Mouse (Mus musculus) midbrain, postnatal 0 days (tissue): ENCODE measurements around the gene Card19. TPM values are rescaled to one million over a fixed set of nuclear protein-coding genes. Genes with fewer than 3 reads are reported as not detected.

Experiments
- ATAC-seq: fragments of 200-750 bp; cut with Nextera tagmentation; 2 replicates; pipeline ENCODE4 v1.8.0; 2017; ENCODE audit warnings: moderate number of reproducible peaks, mild to moderate bottlenecking, moderate TSS enrichment, moderate library complexity; ENCODE audit not compliant: low FRiP score
- DNase-seq: peaks from one replicate; pipeline ENCODE4 v3.0.0-alpha.2; 2015; ENCODE audit warnings: low spot score
- H3K27ac ChIP-seq: fragments of 300-500 bp; sonication (generic); 2 replicates; pipeline ENCODE4 v1.5.1; 2014; ENCODE audit warnings: low read depth, mild to moderate bottlenecking, low read length, mixed read lengths
- H3K27me3 ChIP-seq: fragments of 300-500 bp; sonication (generic); 2 replicates; pipeline ENCODE4 v1.6.1; 2014; ENCODE audit warnings: low read length, control low read depth, mixed read lengths; ENCODE audit not compliant: insufficient read depth
- H3K36me3 ChIP-seq: fragments of 300-500 bp; sonication (generic); 2 replicates; pipeline ENCODE4 v1.6.1; 2014; ENCODE audit warnings: low read length, control low read depth, mixed read lengths; ENCODE audit not compliant: insufficient read depth
- H3K4me1 ChIP-seq: fragments of 300-500 bp; sonication (generic); 2 replicates; pipeline ENCODE4 v1.6.1; 2014; ENCODE audit warnings: mild to moderate bottlenecking, control low read depth, antibody characterized with exemption, low read length, mixed read lengths; ENCODE audit not compliant: insufficient read depth
- H3K4me2 ChIP-seq: fragments of 300-500 bp; sonication (generic); 2 replicates; pipeline ENCODE4 v1.6.1; 2014; ENCODE audit warnings: low read depth, mild to moderate bottlenecking, low read length, mixed read lengths; ENCODE audit not compliant: poor library complexity, severe bottlenecking
- H3K4me3 ChIP-seq: fragments of 300-500 bp; sonication (generic); 2 replicates; pipeline ENCODE4 v1.5.1; 2014; ENCODE audit warnings: low read depth, mild to moderate bottlenecking, low read length, moderate library complexity
- H3K9ac ChIP-seq: fragments of 300-500 bp; sonication (generic); replicated peaks from 2 replicates; pipeline ENCODE4 v1.6.1; 2014; ENCODE audit warnings: mild to moderate bottlenecking, low read length, moderate library complexity, mixed read lengths; ENCODE audit not compliant: poor library complexity, severe bottlenecking
- H3K9me3 ChIP-seq: fragments of 300-500 bp; sonication (generic); 2 replicates; pipeline ENCODE4 v1.6.1; 2016; ENCODE audit warnings: low read length, control low read depth
- CTCF ChIP-seq: IDR thresholded peaks from 2 replicates; pipeline ENCODE4 v1.5.1; 2016; ENCODE audit warnings: antibody characterized with exemption, mild to moderate bottlenecking
- WGBS: fragments of 180-500 bp; shearing (Covaris S2); extraction: QIAGEN DNeasy Blood & Tissue Kit; methylation state at CpG from one replicate; pipeline ENCODE4 v1.1.7; 2014; 5-methylcytosine and 5-hydroxymethylcytosine counted together
- polyA plus RNA-seq: library from polyadenylated mRNA; unstranded; fragments of >200 nt; fragmentation: Nextera tagmentation; extraction: Ambion mirVana; gene quantifications from 2 replicates; pipeline ENCODE4 v1.2.1, GENCODE M21; 2015
- total RNA-seq: library from RNA; depleted of rRNA; stranded (reverse); fragments of >200 nt; gene quantifications from 2 replicates; pipeline ENCODE4 v1.2.3, GENCODE M21; 2014

The Card19 gene
- total and polyA plus RNA-seq, 2 experiments from 2014 or later, result 32.7 to 44.5 TPM

GRCm38 (mm10) chr13:49238737-49239136, 22.9 kb upstream of the Card19 start:
- TF ChIP-seq CTCF, result no peak

GRCm38 (mm10) chr13:49237617-49238016, 21.8 kb upstream of the Card19 start:
- TF ChIP-seq CTCF, result no peak
- H3K9ac ChIP-seq, result no peak overlapping the region
- H3K4me3 ChIP-seq, result no peak overlapping the region
- no peak overlapping the region for H3K27ac ChIP-seq
- H3K4me1 ChIP-seq, result no peaks in the 10 kb centered on the region
- no peak for DNase-seq
- no peaks in the 10 kb centered on the region for H3K27me3 ChIP-seq
- no peak for ATAC-seq
- H3K4me2 ChIP-seq, result no peak overlapping the region
- WGBS, result 95% methylated on average over 8 of the region's 8 CpGs
- H3K9me3 ChIP-seq, result no peaks in the 10 kb centered on the region
- H3K36me3 ChIP-seq, result no peaks in the 10 kb centered on the region

More at GRCm38 (mm10) chr13:49238737-49239136, 22.9 kb upstream of the Card19 start:
- 94% methylated on average over 8 of the region's 8 CpGs for WGBS
- no peak overlapping the region for H3K4me3 ChIP-seq
- no peaks in the 10 kb centered on the region for H3K9me3 ChIP-seq
- H3K27ac ChIP-seq, result no peak overlapping the region
- H3K9ac ChIP-seq, result no peak overlapping the region
- no peaks in the 10 kb centered on the region for H3K4me1 ChIP-seq
- ATAC-seq, result no peak
- DNase-seq, result no peak
- H3K4me2 ChIP-seq, result no peak overlapping the region
- no peaks in the 10 kb centered on the region for H3K36me3 ChIP-seq
- no peaks in the 10 kb centered on the region for H3K27me3 ChIP-seq

GRCm38 (mm10) chr13:49234711-49235110, 18.9 kb upstream of the Card19 start:
- WGBS, result 92% methylated on average over 4 of the region's 4 CpGs

GRCm38 (mm10) chr13:49233792-49234572, 18.1 kb upstream of the Card19 start:
- DNase-seq, result no peak
- WGBS, result 82% methylated on average over 8 of the region's 8 CpGs
- no peaks in the 10 kb centered on the region for H3K36me3 ChIP-seq

More at GRCm38 (mm10) chr13:49234711-49235110, 18.9 kb upstream of the Card19 start:
- DNase-seq (no peak), ATAC-seq (no peak)
- no peak overlapping the region for H3K4me2 ChIP-seq
- no peaks in the 10 kb centered on the region for H3K4me1 ChIP-seq
- no peaks in the 10 kb centered on the region for H3K27me3 ChIP-seq
- H3K9me3 ChIP-seq, result no peaks in the 10 kb centered on the region
- H3K36me3 ChIP-seq, result no peaks in the 10 kb centered on the region
- H3K4me3 ChIP-seq, result no peak overlapping the region
- H3K27ac ChIP-seq, result no peak overlapping the region
- peak; percentile 14 for TF ChIP-seq CTCF
- no peak overlapping the region for H3K9ac ChIP-seq

GRCm38 (mm10) chr13:49225633-49226032, 9.8 kb upstream of the Card19 start:
- Histone ChIP-seq H3K4me1 (no peaks in the 10 kb centered on the region), H3K4me3 (no peak overlapping the region), H3K27ac (no peak overlapping the region), H3K36me3 (no peaks in the 10 kb centered on the region), H3K9me3 (no peaks in the 10 kb centered on the region), H3K4me2 (no peak overlapping the region), H3K27me3 (no peaks in the 10 kb centered on the region), H3K9ac (no peak overlapping the region)
- TF ChIP-seq CTCF, result no peak
- DNase-seq (no peak), ATAC-seq (no peak)
- 32% methylated on average over 4 of the region's 4 CpGs for WGBS

More at GRCm38 (mm10) chr13:49233792-49234572, 18.1 kb upstream of the Card19 start:
- H3K27ac ChIP-seq, result no peak overlapping the region
- no peak overlapping the region for H3K9ac ChIP-seq
- ATAC-seq, result no peak
- no peak for TF ChIP-seq CTCF
- H3K9me3 ChIP-seq, result no peaks in the 10 kb centered on the region
- H3K4me2 ChIP-seq, result no peak overlapping the region
- H3K27me3 ChIP-seq, result no peaks in the 10 kb centered on the region
- no peaks in the 10 kb centered on the region for H3K4me1 ChIP-seq
- H3K4me3 ChIP-seq, result no peak overlapping the region

- no peak for TF ChIP-seq CTCF
- no peak overlapping the region for H3K27ac ChIP-seq
- no peak overlapping the region for H3K4me3 ChIP-seq
- H3K27me3 ChIP-seq, result no peaks in the 10 kb centered on the region
- H3K9ac ChIP-seq, result no peak overlapping the region
- no peak overlapping the region for H3K4me2 ChIP-seq
- no peaks in the 10 kb centered on the region for H3K4me1 ChIP-seq
- 74% methylated on average over 3 of the region's 3 CpGs for WGBS
- ATAC-seq (no peak), DNase-seq (no peak)
- no peaks in the 10 kb centered on the region for H3K9me3 ChIP-seq
- no peaks in the 10 kb centered on the region for H3K36me3 ChIP-seq
Measured at GRCm38 (mm10) chr13:49225159-49225558, 9.3 kb upstream of the Card19 start.
